Mouse (Mus musculus) effector memory CD4-positive, alpha-beta T cell, adult 7 months (primary cell): Measurements from ENCODE around the gene Gm14151. TPM values are rescaled to one million over a fixed set of nuclear protein-coding genes. Genes with fewer than 3 reads are reported as not detected.

Experiments
- polyA plus RNA-seq: library from polyadenylated mRNA; unstranded; fragments of 100-300 nt; shearing (Covaris generic); gene quantifications from one replicate; pipeline ENCODE4 v1.2.1, GENCODE M21; 2017

Gm14151 gene
- polyA plus RNA-seq, result not detected

DNA sequence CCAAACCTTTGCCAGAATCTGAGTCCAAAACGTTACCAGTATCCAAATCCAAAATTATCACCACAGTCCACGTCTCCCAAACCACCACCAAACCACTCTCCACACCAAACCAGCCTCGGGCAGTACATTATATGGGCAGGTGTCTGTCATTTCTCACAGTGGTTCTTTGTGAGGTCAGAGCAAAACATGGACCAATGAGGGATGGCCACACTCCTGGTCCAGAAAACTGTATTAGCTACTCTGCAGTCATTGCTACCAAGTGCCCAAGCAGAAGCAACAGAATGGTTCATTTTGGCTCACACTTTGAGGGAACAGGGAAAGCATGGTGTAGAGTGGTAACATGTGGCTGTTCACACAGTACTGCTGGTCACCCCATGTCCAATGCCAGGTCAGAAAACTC is at the start of gene Gm14151:
TSS of gene Gm14151 (minus strand) at position 101 of the 400 bp plus-strand sequence.

DNA sequence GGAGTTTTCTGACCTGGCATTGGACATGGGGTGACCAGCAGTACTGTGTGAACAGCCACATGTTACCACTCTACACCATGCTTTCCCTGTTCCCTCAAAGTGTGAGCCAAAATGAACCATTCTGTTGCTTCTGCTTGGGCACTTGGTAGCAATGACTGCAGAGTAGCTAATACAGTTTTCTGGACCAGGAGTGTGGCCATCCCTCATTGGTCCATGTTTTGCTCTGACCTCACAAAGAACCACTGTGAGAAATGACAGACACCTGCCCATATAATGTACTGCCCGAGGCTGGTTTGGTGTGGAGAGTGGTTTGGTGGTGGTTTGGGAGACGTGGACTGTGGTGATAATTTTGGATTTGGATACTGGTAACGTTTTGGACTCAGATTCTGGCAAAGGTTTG is 5.8 kb upstream of the Gm14151 start, which contains the start of gene Gm14147:
TSS of gene Gm14147 (plus strand) at position 301 of the 400 bp plus-strand sequence.

GRCm38 (mm10) chr2:151039232-151039695 is 52.9 kb downstream of the Gm14151 start, which contains the start of the genes Ninl and Nanp:
TSS of gene Ninl (minus strand) at chr2:151039382.
TSS of gene Nanp (minus strand) at chr2:151039398.

Other genes with a start within 250 kb of the Gm14151 start
- gene Abhd12, start 187.6 kb downstream of the Gm14151 start, polyA plus RNA-seq, result 40.4 TPM
- gene Gins1, start 186.9 kb downstream of the Gm14151 start, polyA plus RNA-seq, result 2.0 TPM
- gene Ninl, start 53.0 kb downstream of the Gm14151 start, polyA plus RNA-seq, result 0.32 TPM
- 11.8 TPM for gene Nanp, start 53.0 kb downstream of the Gm14151 start, polyA plus RNA-seq
- gene Gm14147, start 5.9 kb upstream of the Gm14151 start, polyA plus RNA-seq, result not detected